Mouse (Mus musculus): ENCODE measurements around the gene Tnfrsf21.
A peak's percentile ranks its signal among the peaks of the same experiment; 100 is the strongest.

Gene Tnfrsf21

DNA sequence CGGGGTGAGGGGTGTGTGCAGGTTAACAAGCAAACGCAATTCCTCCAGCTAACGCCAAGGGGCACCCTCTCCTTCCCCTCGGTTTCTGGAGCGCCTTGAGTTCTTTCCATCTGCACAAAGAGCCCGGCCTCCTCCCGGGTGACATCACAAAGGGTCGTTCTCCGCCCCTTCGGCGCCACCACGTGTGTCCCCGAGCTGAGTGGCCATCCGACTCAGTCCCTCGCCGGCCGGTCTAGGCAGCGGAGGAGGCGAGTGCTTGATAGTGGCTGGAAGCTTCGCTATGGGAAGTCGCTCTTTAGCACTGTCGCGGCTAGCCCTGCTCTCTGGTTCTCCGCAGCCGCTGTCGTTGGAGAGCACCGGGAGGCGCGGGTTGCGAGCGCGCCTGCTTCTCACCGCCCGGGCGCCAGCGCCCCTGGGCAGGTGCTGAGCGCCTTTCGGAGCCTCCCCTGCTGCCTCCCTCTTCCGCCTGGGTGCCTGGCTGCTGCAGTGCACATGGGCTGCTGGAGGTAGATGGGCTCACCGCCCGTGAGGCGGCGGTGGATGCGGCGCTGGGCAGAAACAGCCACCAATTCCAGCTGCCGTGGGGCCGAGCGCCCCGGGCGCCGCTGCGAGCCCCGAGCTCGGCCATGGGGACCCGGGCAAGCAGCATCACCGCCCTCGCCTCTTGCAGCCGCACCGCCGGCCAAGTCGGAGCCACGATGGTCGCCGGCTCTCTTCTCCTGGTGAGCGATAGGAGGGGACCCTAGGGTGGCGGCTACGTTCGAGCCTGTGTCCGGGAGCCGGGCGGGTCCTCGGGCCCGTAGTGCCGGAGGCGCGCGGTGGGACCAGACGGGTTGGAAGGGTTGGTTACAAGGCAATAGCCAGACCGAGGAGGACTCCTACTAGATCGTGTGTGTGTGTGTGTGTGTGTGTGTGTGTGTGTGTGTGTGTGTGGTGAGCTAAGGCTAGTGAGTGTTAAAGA is at the start of gene Tnfrsf21:
TSS of gene Tnfrsf21 (plus strand) at position 185 of the 961 bp plus-strand sequence.
- DNase-seq (ENCODE audit: low read depth, low spot score), result peak; percentile 96

DNA sequence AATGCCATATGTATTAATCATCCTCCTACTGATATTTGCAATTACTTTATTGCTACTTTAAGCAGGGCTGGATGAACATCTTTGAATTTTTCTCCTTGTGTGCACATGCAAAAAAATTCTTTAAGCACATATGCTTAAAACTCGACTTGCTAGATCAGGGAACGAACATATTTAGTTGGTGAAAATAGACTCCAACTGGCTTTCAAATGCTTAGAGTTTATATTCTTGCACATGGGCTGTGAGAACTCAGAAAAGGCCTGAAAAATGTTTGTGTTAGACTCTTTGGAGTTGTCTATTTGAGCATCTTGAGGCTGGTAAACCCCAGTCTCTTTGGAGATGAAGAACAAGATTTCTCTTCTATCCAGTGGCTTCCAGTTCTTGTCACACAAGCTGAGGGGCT is 48.2 kb upstream of the Tnfrsf21 start:
- DNase-seq (ENCODE audit: low read depth, low spot score), result no peak

DNA sequence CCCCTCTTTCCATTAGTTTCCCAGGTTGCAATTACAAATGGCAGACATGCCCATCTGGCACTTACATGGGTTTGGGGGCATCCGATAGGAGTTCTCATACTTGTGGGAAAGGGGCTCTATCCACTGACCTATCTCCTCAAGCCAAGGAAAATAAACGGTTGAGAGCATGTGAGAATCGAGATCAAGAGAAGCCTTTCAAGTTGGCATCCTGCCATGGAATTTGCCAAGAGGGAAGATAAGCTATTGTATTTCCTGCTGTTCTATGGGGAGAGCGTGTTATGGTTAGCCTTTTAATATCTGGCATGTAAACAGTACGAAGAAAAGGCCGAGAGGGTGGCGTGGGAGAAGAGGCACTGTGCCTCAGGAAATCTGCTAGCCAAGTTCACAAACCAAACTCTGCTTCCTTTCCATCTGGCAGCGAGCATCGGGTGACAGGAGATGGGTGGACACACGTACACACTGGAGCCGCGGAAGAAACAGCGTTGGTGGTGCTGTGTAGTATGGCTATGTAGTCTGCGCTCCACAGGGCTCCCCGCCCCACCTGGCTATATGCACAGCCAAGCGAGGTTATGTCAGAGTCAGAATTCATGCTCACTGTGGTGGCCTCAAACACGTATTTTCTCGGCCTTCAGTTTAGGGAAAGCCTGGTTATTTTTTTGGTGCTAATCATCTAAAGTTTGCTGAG is 40.9 kb upstream of the Tnfrsf21 start:
- no peak for DNase-seq (ENCODE audit: low read depth, low spot score)

DNA sequence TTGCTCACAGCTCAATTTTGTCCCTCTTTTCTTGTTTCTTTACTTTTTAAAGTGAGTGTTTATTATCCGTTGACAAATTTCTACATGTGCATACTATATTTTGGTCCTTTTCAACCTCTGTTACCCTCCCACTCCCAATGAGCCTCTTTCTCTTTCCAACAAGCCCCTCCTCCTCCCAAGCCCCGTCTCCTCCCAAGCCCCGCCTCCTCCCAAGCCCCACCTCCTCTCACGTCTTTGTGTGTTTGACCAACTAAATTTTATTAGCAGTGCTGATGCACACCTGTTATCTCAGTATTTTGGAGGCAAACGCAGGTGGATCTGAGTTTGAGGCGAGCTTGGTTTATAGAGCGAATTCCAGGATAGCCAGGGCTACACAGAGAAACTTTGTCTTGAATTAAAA is 38.6 kb upstream of the Tnfrsf21 start:
- DNase-seq (ENCODE audit: low read depth, low spot score), result peak; percentile 77

DNA sequence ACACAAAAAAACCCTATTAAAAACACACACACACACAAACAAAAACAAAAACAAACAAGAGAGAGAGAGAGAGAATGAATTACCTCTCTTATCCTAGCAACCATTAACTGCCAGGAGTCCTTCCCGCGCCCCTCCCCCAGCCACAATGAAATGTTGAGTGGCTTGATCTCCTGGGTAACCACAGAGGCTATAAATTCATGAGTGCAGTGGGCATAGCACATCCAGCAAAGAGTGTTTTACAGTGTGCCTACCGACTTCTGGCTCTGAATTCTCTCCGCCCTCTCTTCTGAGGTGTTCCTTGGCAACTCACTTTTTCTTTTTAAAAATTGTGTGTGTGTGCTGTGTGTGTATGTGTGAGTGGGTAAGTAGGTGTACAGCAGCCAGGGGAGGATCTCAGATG is 38.0 kb upstream of the Tnfrsf21 start:
- DNase-seq (ENCODE audit: low read depth, low spot score), result peak; percentile 58

DNA sequence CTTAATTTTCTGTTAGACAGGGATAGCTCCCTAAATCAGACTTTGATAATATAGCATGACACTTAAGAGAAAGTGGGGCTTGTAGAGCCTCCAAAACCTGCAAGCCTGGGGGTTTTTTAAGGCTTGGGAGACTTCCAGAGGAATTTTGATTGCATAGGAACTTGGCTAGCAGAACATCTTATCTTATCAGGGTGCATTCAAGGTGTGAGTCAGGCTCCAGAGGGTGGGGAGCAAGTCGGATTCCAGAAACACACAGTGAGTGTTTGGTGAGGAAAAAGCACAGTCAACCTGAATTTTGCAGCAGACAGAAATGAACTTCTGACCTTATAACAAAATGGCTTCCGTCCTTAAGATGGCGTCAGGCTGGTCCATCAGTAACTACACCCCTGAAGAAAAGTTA is 34.5 kb upstream of the Tnfrsf21 start:
- DNase-seq (ENCODE audit: low read depth, low spot score), result no peak

DNA sequence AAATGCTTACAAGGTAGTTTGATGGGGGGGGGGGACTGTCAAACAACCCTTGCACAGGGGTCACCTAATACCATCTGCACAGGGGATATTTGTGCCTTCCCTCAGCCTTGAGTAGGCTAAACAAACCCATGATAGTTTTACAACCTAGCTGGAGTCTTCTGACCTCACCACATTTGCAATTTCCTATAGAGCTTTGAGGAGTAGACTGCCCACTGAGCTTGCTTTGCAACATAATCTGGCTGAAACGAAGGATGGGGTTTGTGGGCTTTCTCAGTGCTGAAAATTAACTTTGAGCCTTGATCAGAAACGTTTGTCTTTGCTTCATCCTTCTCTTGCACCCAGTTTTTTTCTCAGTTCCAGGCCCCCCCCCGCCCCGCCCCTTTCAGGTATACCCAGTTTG is 33.8 kb upstream of the Tnfrsf21 start:
- peak; percentile 82 for DNase-seq (ENCODE audit: low read depth, low spot score)

DNA sequence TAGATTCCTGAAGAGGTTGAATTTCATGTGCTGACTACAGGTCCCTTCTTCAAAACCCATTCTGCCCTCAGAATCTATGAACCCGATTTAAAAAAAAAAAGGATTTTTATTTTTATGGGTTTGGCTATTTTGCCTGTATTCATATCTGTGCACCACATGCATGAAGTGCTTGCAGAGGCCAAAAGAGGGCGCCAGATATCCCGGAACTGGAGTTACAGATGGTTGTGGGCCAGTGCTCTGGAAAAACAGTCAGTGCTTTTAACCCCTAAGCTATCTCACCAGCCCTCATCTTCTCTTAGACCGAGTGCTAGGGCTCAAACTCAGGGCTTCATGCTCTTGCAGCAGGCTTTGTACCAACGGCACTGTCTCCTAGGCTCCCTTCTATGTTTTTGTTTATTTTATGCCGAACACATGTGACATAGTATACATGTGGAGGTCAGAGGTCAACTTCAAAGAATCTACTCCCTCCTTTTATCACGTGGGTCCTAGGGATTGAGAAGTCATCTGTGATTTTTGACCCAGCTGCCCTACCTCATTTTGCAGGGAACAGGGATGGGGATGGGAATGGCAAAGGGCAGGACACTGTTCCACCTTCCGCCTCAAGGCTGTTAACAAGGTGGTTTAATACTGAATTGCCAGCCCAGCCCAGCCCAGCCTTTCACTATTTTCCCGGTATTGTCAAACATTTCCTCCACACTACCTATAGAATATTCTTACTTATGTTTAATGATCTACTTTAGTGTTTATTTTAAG is 30.3 kb upstream of the Tnfrsf21 start:
- DNase-seq (ENCODE audit: low read depth, low spot score), result peak; percentile 80

DNA sequence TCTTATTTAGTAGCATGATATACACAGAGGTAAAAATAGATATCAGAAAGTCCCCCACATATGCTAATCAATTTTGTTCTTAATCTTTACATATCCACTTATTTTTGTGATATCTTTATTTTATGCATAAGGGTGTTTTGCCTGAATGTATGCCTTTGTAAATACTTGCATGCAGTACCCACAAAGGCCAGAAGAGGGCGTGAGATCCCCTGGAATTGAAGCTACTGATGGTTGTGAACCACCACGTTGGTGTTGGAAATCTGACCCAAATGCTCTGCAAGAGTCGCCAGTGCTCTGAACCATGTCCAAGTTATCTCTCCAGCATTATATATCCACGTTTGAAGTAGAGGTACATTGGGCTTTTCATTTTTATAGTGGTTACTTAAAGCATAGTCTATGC is 28.7 kb upstream of the Tnfrsf21 start:
- DNase-seq (ENCODE audit: low read depth, low spot score), result peak; percentile 82

DNA sequence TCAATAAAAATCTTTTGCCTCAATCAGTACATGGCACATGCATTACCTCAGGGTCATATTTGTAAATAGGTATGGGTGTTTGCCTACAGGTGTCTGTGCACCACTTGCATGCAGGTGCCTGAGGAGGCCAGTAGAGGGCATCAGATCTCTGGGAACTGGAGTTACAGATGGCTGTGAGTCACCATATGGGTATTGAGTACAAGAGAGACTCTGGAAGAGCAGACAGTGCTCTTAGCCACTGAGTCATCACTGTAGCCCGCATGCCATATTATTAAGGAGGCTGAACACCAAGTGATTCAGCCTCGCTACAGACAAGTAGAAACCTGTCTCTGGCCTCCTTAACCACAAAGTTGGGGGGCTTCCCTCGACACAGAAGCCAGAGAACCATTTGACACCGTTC is 26.4 kb upstream of the Tnfrsf21 start:
- peak; percentile 79 for DNase-seq (ENCODE audit: low read depth, low spot score)

DNA sequence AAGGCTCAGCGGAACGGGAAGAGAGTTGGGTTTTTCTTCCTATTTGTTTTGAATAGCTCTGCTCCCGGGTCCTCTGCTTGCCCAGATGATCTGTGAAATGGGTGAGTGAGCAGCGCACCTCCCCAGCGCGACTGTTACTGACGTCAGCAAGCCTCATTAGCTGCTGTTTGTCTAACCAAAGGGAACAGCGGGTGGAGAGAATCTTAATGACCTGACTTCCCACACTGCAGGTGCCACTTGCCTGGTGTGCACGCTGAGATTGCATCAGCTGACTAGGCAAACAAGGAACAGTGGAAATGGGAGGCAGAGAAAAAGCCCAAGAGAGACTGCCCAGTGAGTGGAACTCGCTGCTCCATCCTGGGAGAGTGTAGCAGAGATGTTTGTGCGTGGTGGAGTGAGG is 25.2 kb upstream of the Tnfrsf21 start:
- DNase-seq (ENCODE audit: low read depth, low spot score), result peak; percentile 25

DNA sequence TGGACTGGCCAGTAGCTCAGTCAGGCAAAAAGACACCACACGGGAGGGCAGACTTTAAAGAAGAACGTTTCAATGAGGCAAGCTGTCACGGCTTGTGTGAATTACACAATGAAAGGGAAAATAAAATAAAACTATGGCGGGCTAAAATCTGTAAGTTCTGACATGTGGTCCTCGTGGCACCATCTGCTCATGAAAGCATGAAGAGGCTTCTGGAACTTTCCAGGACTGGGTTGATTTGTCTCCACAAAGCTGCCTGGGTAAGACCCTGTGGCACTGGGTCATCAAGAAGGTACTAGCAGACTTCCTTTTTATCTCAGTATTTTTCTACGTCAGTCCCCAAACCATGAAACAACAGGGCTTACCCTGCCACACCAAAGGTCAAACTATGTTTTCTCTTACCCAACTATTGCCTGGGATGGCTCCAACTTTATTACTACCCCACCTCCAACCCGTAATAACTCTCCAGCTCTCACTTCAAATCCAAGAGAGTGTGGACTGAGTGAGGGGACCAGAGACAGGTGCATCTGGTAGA is 16.8 kb upstream of the Tnfrsf21 start:
- DNase-seq (ENCODE audit: low read depth, low spot score), result no peak

DNA sequence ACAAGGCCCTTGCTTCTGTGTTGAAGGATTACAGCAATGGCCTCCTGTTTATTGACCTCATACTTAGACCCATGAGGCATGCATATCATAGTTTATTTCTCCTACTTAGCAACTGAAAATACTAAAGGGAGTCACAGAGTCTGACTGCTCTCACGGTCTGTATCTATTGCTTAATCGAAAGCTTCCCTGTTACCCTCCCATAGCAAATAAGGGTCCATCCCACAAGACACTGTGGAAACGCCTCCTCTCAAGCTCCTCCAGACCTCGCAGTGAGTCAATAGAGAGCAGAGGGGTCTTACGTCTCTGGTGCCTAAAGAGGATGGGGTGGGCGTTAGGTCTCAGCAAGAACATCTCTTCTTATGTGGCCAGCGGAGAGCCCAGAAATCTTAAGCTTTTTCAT is 15.8 kb upstream of the Tnfrsf21 start:
- no peak for DNase-seq (ENCODE audit: low read depth, low spot score)

DNA sequence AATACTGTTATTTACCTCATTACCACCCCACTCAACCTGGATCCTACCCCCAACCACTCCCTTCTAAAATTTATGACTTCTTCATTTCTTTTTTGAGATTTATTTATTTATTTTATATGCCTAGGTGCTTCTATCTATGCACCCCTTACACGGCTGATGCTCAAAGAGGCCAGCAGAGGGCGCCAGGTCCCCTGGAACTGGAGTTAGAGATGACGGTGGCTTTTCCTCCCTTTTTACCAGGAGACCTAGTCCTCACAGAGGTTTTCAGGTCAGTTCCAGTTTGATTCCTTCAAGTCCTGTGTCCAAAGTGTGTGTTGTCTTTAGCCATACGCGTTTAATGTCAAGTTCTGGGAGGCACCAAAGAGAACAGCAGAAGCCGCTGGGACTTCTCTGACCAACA is 3.6 kb upstream of the Tnfrsf21 start:
- DNase-seq (ENCODE audit: low read depth, low spot score), result peak; percentile 75

DNA sequence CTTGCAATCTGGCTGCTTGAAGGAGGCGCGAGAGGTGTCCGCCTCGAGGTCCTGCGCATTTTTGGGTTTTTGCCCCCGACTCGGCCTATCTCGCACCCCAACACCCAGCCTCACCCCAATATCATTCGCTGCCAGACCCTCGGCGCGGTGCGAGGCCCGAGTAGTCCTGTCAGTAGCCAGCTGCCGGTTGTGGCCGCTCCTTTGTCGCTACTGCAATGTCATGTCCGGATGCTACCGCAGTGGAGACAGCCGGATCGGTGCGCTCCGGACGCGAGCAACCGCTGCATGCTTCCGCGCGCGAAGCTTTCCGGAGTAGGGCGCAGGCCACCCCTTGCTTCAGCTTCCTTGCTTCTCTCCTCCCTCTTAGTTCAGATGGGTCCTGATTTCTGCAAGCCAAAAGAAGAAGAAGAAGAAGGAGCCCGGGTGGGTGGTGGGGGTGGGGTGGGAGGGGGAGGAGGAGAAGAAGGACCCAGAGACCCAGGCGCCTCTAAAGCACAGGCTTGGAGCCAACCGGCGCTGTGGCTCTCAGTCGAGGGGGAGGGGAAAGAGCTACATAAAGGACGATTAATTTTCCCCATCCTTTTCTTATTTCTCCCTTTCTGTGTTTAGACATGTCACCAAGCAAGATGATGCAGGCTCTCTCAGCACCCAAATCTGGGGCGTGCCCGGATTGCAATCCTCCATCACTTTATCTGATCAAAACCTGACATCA is 1.1 kb downstream of the Tnfrsf21 start:
- peak; percentile 52 for DNase-seq (ENCODE audit: low read depth, low spot score)

DNA sequence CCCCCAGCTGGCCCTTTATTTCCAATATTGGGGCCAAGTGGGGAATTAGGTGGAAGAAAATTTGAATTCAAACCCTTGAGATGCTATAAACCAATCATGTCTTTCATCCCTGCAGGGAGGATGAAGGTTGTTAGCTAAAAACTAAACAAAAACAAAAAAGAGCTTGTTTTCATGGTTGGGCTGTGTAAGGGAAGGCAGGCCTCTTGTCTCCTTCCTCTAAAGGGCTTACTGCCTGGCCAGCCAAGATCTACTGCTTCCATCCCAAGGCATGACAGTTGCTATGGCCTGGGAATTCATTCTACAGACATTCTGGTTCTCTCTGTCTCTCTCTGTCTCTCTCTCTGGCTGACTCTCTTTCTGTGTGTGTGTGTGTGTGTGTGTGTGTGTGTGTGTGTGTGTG is 1.7 kb downstream of the Tnfrsf21 start:
- DNase-seq (ENCODE audit: low read depth, low spot score), result no peak

DNA sequence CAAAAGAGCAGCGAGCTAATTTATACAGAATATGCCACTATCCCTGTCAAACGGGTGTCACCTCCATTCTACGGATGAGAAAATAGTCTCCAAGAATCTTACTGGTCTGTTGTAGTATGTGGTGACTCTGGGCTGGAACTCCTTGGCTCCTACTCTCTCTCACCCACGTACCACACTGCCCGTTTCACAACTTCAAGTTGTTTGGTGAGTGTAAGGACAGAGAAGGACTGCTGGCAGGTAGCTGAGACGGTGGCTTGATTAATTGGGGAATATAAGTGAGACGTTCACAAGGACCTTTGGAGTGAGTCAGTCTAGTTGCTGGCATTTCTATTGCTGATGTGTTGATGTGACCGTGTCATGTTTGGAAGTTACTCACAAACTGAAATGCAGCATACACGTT is 3.3 kb downstream of the Tnfrsf21 start:
- DNase-seq (ENCODE audit: low read depth, low spot score), result no peak

DNA sequence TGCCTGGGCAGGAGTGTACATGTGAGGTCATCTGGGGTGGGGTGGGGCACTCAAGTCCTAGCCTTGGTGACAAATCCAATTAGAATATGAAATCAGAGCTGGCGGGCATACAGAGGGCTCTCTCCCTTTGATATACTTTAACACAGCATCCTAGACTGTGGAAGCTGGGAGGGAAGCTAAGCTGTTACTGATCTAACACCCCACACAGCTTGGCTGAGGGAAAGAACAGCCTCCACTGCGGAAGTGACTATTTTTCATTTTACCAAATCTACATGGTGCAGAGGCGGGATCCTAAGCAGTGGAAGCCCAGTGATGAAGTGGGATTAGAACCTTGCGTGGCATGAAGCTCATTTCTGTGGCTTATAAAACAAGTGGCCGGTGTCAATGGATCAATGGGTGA is 4.7 kb downstream of the Tnfrsf21 start:
- no peak for DNase-seq (ENCODE audit: low read depth, low spot score)

DNA sequence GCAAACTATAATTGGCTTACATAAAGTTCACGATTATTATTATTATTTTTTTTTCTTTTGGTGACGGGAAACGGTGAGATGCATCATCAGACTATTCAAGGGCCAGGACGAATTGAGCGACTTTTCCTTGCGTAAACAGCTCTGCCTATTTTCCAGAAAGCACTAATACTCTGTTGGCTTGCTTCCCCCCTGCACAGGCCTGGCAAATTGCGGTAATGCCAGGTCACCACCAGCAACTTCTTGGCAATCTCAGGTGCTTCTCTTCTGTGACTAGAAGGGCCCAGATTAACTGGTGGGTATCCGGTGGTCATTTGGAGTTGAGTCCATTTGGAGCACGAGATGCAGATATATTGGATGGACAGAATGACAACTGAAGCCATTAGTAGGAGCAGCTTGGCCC is 5.7 kb downstream of the Tnfrsf21 start:
- no peak for DNase-seq (ENCODE audit: low read depth, low spot score)

DNA sequence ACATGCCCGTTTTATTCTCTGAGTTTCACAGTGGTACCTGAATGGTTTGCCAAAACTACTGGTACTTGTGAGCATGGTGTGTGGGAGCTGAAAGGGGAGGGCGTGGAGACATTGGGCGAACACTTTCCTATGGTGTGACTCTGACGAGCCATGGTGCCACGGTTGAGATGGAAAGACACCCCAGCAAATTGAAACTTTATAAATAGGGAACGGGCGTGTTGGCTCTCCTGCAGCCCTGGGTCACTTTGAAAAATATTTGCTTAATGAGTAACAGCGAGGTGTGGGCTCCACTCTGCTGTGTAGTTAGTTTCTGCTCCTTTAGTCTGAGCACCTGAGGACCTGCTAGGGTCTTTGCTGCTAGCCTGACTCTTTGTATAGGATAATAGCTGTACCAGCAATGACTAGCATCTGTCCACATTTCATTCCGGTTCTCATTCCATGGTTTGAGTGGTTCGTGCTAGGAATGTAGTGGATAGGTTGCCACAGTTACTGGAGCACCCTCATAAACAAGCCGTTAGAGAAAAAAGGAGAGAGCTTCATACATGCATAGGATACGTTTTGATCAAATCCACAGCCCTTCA is 7.4 kb downstream of the Tnfrsf21 start:
- DNase-seq (ENCODE audit: low read depth, low spot score), result no peak

DNA sequence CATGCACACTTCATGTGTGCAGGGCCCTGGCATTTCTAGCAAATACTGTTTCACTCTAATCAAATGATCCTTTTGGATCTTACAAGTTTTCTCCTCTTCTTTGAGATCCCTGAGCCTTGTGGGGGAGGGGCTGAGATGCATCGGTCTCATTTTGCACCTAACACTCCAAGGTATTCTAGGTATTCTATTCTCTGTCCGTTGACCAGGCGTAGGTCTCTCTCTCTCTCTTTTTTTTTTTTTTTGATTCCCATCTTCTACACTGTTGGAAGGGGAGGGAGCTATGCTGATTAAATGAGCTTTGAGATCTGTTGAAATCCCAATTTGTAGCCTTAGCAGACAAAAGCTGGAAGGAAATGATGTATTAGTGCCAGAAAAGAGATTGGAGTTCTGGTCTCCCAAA is 8.2 kb downstream of the Tnfrsf21 start:
- DNase-seq (ENCODE audit: low read depth, low spot score), result peak; percentile 26

All from R1 (cell line).